Mouse (Mus musculus) stomach, embryonic 14.5 days (tissue): ENCODE data around the gene Pgam2. TPM values are rescaled to one million over a fixed set of nuclear protein-coding genes. Genes with fewer than 3 reads are reported as not detected.

ENCODE experiments used
- ATAC-seq: fragments of 200-750 bp; cut with Nextera tagmentation; 2 replicates; pipeline ENCODE4 v1.8.0; 2017; ENCODE audit warnings: low read depth, moderate TSS enrichment; ENCODE audit not compliant: insufficient number of reproducible peaks, insufficient read depth, low FRiP score
- H3K27ac ChIP-seq: fragments of 300-500 bp; sonication (generic); 2 replicates; pipeline ENCODE4 v1.5.1; 2014; ENCODE audit warnings: mild to moderate bottlenecking, low read length, moderate library complexity, mixed read lengths
- H3K27me3 ChIP-seq: fragments of 300-500 bp; sonication (generic); 2 replicates; pipeline ENCODE4 v1.6.1; 2014; ENCODE audit warnings: low read length, control low read depth, mixed read lengths; ENCODE audit not compliant: control insufficient read depth, insufficient read depth
- H3K36me3 ChIP-seq: fragments of 300-500 bp; sonication (generic); 2 replicates; pipeline ENCODE4 v1.6.1; 2014; ENCODE audit warnings: mild to moderate bottlenecking, control low read depth, low read length, moderate library complexity, mixed read lengths; ENCODE audit not compliant: control insufficient read depth, insufficient read depth
- H3K4me1 ChIP-seq: fragments of 300-500 bp; sonication (generic); 2 replicates; pipeline ENCODE4 v1.6.1; 2014; ENCODE audit warnings: low read length, control low read depth, mixed read lengths; ENCODE audit not compliant: control insufficient read depth, insufficient read depth
- H3K4me2 ChIP-seq: fragments of 300-500 bp; sonication (generic); replicated peaks from 2 replicates; pipeline ENCODE4 v1.6.1; 2014; ENCODE audit warnings: low read depth, low read length, control low read depth
- H3K4me3 ChIP-seq: fragments of 300-500 bp; sonication (generic); 2 replicates; pipeline ENCODE4 v1.5.1; 2014; ENCODE audit warnings: low read depth, low read length, control low read depth
- H3K9ac ChIP-seq: fragments of 300-500 bp; sonication (generic); replicated peaks from 2 replicates; pipeline ENCODE4 v1.6.1; 2014; ENCODE audit warnings: low read depth, mild to moderate bottlenecking, control low read depth, low read length, moderate library complexity, mixed read lengths
- H3K9me3 ChIP-seq: fragments of 300-500 bp; sonication (generic); 2 replicates; pipeline ENCODE4 v1.6.1; 2016; ENCODE audit warnings: low read depth, low read length, control low read depth; ENCODE audit not compliant: control insufficient read depth
- WGBS: fragments of 180-500 bp; shearing (Covaris S2); extraction: QIAGEN DNeasy Blood & Tissue Kit; methylation state at CpG from one replicate; pipeline ENCODE4 v1.1.7; 2014; 5-methylcytosine and 5-hydroxymethylcytosine counted together
- polyA plus RNA-seq: library from polyadenylated mRNA; unstranded; fragments of >200 nt; fragmentation: Nextera tagmentation; extraction: Ambion mirVana; gene quantifications from 2 replicates; pipeline ENCODE4 v1.2.1, GENCODE M21; 2014

Pgam2 gene
- polyA plus RNA-seq, 1 experiment from 2014 or later, result 1.5 TPM

DNA sequence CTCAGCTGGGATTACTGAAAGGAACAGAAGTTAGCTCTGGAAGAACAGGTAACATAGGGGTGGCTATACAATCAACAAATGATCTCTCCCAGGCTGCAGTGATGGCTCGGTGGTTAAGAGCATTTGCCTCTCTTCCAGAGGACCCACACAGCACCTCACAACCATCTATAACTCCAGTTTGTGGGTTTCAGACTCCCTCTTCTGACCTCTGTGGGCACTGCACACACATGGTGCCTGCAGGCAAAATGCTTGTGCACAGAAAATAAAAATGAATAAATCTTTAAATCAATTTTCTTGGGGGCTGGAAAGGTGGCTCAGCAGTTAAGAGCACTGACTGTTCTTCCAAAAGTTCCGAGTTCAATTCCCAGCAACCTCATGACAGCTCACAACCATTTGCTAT lies 25.1 kb downstream of the Pgam2 start:
- Histone ChIP-seq H3K4me1 (no peaks in the 10 kb centered on the region), H3K4me3 (no peak overlapping the region), H3K36me3 (no peaks in the 10 kb centered on the region), H3K9ac (no peak overlapping the region), H3K27ac (no peak overlapping the region), H3K9me3 (no peaks in the 10 kb centered on the region), H3K27me3 (no peaks in the 10 kb centered on the region), H3K4me2 (no peak overlapping the region)
- ATAC-seq, result no peak
- 84% methylated on average over 2 of the region's 2 CpGs for WGBS

DNA sequence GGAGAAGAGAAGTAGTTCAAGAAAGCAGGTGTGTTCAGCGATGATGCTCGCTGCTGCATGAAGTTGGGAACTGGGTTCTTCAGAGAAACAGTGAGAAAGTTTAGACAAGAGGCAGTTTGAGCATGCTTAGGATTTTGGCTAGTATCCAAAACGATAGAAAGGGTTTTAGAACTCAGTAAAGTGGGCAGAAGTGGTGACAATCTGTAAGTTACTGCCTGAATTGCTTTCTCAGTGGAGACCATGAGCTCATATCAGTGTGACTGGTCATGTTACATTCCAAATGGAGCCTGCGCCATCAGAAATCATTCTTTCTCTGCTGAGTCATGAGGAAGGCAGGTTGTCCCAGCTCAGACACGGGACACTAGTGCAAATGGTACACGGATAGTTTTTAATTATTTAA lies 37.5 kb downstream of the Pgam2 start:
- WGBS, result 80% methylated on average over 6 of the region's 6 CpGs
- Histone ChIP-seq H3K27me3 (no peaks in the 10 kb centered on the region), H3K4me1 (no peaks in the 10 kb centered on the region), H3K9ac (no peak overlapping the region), H3K36me3 (peaks cover 8% of the 10 kb centered on the region; the same call in 1 of the 2 replicates), H3K4me2 (no peak overlapping the region), H3K9me3 (no peaks in the 10 kb centered on the region), H3K4me3 (no peak overlapping the region), H3K27ac (no peak overlapping the region)
- no peak for ATAC-seq

DNA sequence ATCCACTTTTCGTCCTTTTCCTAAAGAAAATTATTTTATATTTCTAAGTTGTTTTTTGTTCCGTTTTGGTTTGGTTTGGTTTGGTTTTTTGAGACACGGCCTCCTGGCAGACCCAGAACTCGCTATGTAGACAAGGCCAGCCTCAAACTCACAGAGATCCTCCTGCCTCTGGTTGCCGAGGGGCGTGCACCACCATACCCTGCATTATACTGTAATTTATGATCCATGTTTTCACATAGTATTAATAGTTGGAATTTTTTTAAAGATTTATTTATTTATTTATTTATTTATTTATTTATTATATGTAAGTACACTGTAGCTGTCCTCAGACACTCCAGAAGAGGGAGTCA lies 40.9 kb downstream of the Pgam2 start:
- Histone ChIP-seq H3K4me1 (0 out of 2 replicates have a peak, but pooled peaks cover 5% of the 10 kb centered on the region), H3K9me3 (no peaks in the 10 kb centered on the region), H3K36me3 (no peaks in the 10 kb centered on the region), H3K9ac (no peak overlapping the region), H3K4me3 (peak overlapping the region; percentile 79), H3K27me3 (no peaks in the 10 kb centered on the region), H3K4me2 (peak overlapping the region; percentile 52), H3K27ac (peak overlapping the region; percentile 91; the same call in 1 of the 2 replicates)
- ATAC-seq, result no peak
- 19% methylated on average over 6 of the region's 6 CpGs for WGBS

DNA sequence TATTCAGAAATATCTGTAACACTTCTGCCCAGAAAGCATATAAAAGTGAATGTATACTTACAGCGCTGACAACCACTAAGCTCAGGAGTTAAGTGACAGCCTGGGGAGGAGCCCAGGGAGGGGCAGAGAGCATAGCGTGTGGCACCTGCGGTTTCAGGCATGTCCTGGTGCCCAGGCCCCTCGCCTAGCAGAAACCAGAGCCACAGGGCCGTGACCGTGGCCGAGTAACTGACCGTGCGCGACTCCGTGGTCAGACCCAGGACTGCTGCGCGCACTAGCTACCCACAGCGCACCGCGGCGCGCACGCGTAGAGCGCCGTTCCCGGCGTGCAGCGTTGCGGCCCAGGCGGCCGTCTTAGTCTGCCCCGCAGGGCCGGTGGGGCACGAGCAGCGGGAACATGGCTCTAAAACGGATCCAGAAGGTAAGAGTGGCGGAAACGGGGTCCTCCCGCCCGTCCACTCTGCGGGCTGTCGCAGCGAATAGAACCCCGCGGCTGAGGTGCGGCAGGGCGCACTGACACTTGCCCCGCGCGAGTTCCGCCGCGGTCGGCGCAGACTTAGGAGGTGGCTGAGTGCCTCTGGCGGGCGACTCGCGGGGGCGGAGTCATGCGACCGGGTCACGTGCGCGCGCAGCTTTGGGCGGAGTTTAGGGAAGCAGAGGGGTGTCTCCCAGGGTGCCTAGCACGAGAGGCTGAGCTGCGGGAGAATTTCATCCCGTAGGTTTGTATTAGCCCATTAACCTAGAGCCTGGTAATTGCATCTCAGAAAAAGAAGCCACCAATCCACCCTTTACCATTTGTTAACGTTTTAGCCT lies 41.5 kb downstream of the Pgam2 start, which contains the start of gene Urgcp:
Gene Urgcp, minus strand, starts transcription at position 557 of the 813 bp plus-strand sequence.
- peak; percentile 99 for ATAC-seq
- Histone ChIP-seq H3K4me2 (peak within 1 kb of the TSS; percentile 52), H3K9me3 (no peaks in the 10 kb centered on the region), H3K4me3 (peak within 1 kb of the TSS; percentile 79), H3K4me1 (0 out of 2 replicates have a peak, but pooled peaks cover 5% of the 10 kb centered on the region), H3K27ac (peak within 1 kb of the TSS; percentile 91), H3K27me3 (no peaks in the 10 kb centered on the region), H3K36me3 (no peaks in the 10 kb centered on the region), H3K9ac (peak within 1 kb of the TSS; percentile 57)
- WGBS, result under 1% methylated on average over 68 of the region's 68 CpGs

DNA sequence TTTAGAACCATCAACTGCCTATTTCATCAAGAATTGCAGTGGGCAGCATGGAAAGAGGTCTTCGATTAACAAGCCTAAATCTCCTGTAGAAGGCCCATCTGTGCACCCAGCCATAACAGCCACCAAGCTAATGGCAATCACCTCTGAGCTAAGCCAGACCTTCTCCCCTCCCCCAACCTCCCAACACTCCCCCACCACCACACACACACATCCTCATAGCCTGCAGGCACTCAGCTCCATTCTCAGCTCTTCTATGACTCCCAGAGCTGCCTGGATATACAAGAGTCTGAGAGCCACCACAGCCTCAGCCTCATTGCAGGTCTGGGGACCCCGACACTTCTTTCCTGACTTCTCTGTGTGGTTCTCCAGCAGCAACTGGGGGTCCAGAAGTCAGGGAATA lies 49.8 kb downstream of the Pgam2 start:
- no peaks in the 10 kb centered on the region for H3K27me3 ChIP-seq
- 86% methylated on average over 2 of the region's 2 CpGs for WGBS
- no peak overlapping the region for H3K4me2 ChIP-seq
- no peak overlapping the region for H3K9ac ChIP-seq
- no peak for ATAC-seq
- H3K36me3 ChIP-seq, result no peaks in the 10 kb centered on the region
- H3K27ac ChIP-seq, result no peak overlapping the region
- 0 out of 2 replicates have a peak, but pooled peaks cover 4% of the 10 kb centered on the region for H3K9me3 ChIP-seq
- no peak overlapping the region for H3K4me3 ChIP-seq
- no peaks in the 10 kb centered on the region for H3K4me1 ChIP-seq

Other genes starting within 250 kb of the Pgam2 start
- gene Ankrd36, start 234.0 kb downstream of the Pgam2 start, polyA plus RNA-seq, result not detected in 2 replicates
- gene Mrps24, start 88.1 kb downstream of the Pgam2 start, polyA plus RNA-seq, result 206 and 225 TPM in 2 replicates
- gene Urgcp, start 41.4 kb downstream of the Pgam2 start, polyA plus RNA-seq, result 14.2 and 14.4 TPM in 2 replicates
- gene Dbnl, start 15.2 kb downstream of the Pgam2 start, polyA plus RNA-seq, result 108 TPM in 2 replicates
- gene Polm, start 34.3 kb upstream of the Pgam2 start, polyA plus RNA-seq, result 8.4 and 10.3 TPM in 2 replicates
- gene Aebp1, start 58.2 kb upstream of the Pgam2 start, polyA plus RNA-seq, result 29.2 and 30.3 TPM in 2 replicates
- 101 and 112 TPM in 2 replicates for gene Pold2, start 74.6 kb upstream of the Pgam2 start, polyA plus RNA-seq
- gene Myl7, start 95.0 kb upstream of the Pgam2 start, polyA plus RNA-seq, result 4.9 and 8.4 TPM in 2 replicates
- gene Gck, start 146.3 kb upstream of the Pgam2 start, polyA plus RNA-seq, result 0.75 and 2.0 TPM in 2 replicates
- 23.2 and 23.3 TPM in 2 replicates for gene Ykt6, start 152.0 kb upstream of the Pgam2 start, polyA plus RNA-seq